In genomic region chr16:10316493-10317196, GRCm38 (mm10) we compare ENCODE assay signal across 18 mouse cellular contexts.
"Had no signal": no experiment of that assay in that cellular context is flagged by ENCODE, and none has a peak within 500 bp of the region (broad histone marks: within the 10 kb centered on the region; RNA-seq: fewer than 3 reads in every experiment).

No protein-coding gene starts in this region.

- H3K9ac ChIP-seq: intestine, embryonic 15.5 days; limb, embryonic 12.5 days; liver, embryonic 14.5 days; lung, embryonic 15.5 days; midbrain, embryonic 15.5 days; neural tube, embryonic 12.5 days; stomach, embryonic 15.5 days had no signal

- H3K36me3 ChIP-seq: intestine, embryonic 15.5 days; limb, embryonic 12.5 days; lung, embryonic 15.5 days; midbrain, embryonic 15.5 days; neural tube, embryonic 12.5 days; stomach, embryonic 15.5 days had no signal

- H3K27ac ChIP-seq: intestine, embryonic 15.5 days; layer of hippocampus, adult 2 months; liver, embryonic 14.5 days; lung, embryonic 15.5 days; macrophage; midbrain, embryonic 15.5 days; neural tube, embryonic 12.5 days; stomach, embryonic 15.5 days had no signal

- H3K4me2 ChIP-seq: intestine, embryonic 15.5 days; limb, embryonic 12.5 days; lung, embryonic 15.5 days; midbrain, embryonic 11.5 days; midbrain, embryonic 15.5 days; neural tube, embryonic 12.5 days; stomach, embryonic 15.5 days had no signal

- H3K27me3 ChIP-seq: intestine, embryonic 15.5 days; lung, embryonic 15.5 days; stomach, embryonic 15.5 days had no signal

- ATAC-seq: intestine, embryonic 15.5 days; midbrain, embryonic 15.5 days had no signal

- H3K9me3 ChIP-seq: intestine, embryonic 15.5 days; limb, embryonic 12.5 days; lung, embryonic 15.5 days; megakaryocyte, embryonic 14.5 days; midbrain, embryonic 15.5 days; neural tube, embryonic 12.5 days; stomach, embryonic 15.5 days had no signal

- H3K4me3 ChIP-seq: intestine, embryonic 15.5 days; layer of hippocampus, adult 2 months; limb, embryonic 12.5 days; lung, embryonic 15.5 days; megakaryocyte, embryonic 14.5 days; midbrain, embryonic 15.5 days; neural tube, embryonic 12.5 days; stomach, embryonic 15.5 days had no signal

- DNase-seq: kidney, adult 18-20 months; kidney, postnatal 10 days; kidney, postnatal 4 days; liver; right cerebral cortex, postnatal 4 days; spleen, adult 18-20 months; thymus, postnatal 4 days had no signal
